Mouse (Mus musculus) CH12.LX (cell line): ENCODE data around the gene Olfr101.

Source experiments
- BHLHE40 ChIP-seq: IDR thresholded peaks from 2 replicates; pipeline ENCODE4 v1.6.1; 2011; ENCODE audit warnings: mild to moderate bottlenecking, low read depth, low read length, improper control_type of control experiment
- CHD2 ChIP-seq: IDR thresholded peaks from 2 replicates; pipeline ENCODE4 v1.6.1; 2011; ENCODE audit warnings: low read length, improper control_type of control experiment
- CTCF ChIP-seq, 2 experiments: IDR thresholded peaks in 1 of 2; conservative IDR thresholded peaks in 1 of 2; 2 replicates each; pipeline ENCODE4 v1.5.1; 2011 to 2012; ENCODE audit warnings: low read depth in 2 of 2, low read length in 2 of 2, improper control_type of control experiment in 1 of 2, inconsistent platforms in 1 of 2, mild to moderate bottlenecking in 1 of 2, moderate library complexity in 1 of 2
- EP300 ChIP-seq: IDR thresholded peaks from 2 replicates; pipeline ENCODE4 v1.6.1; 2011; ENCODE audit warnings: low read length, improper control_type of control experiment
- GABPA ChIP-seq: IDR thresholded peaks from 2 replicates; pipeline ENCODE4 v1.6.1; 2012; ENCODE audit warnings: low read depth, low read length, improper control_type of control experiment, inconsistent platforms; ENCODE audit not compliant: insufficient replicate concordance
- KAT2A ChIP-seq: IDR thresholded peaks from 2 replicates; pipeline ENCODE4 v1.6.1; 2012; ENCODE audit warnings: low read length, improper control_type of control experiment, inconsistent platforms; ENCODE audit not compliant: insufficient replicate concordance
- MAFK ChIP-seq: IDR thresholded peaks from 2 replicates; pipeline ENCODE4 v1.6.1; 2011; ENCODE audit warnings: low read length, improper control_type of control experiment; ENCODE audit not compliant: insufficient replicate concordance
- NELFE ChIP-seq: IDR thresholded peaks from 2 replicates; pipeline ENCODE4 v1.6.1; 2011; ENCODE audit warnings: low read depth, low read length, improper control_type of control experiment
- PAX5 ChIP-seq: IDR thresholded peaks from 2 replicates; pipeline ENCODE4 v1.6.1; 2012; ENCODE audit warnings: low read length, inconsistent platforms, mixed read lengths
- POLR2A ChIP-seq: IDR thresholded peaks from 2 replicates; pipeline ENCODE4 v1.6.1; 2011; ENCODE audit warnings: low read depth, mild to moderate bottlenecking, improper control_type of control experiment, low read length
- TCF12 ChIP-seq: IDR thresholded peaks from 2 replicates; pipeline ENCODE4 v1.6.1; 2014; ENCODE audit warnings: low read depth, mild to moderate bottlenecking, inconsistent platforms, low read length, improper control_type of control experiment
- USF1 ChIP-seq: IDR thresholded peaks from 2 replicates; pipeline ENCODE4 v1.6.1; 2014; ENCODE audit warnings: low read depth, mild to moderate bottlenecking, inconsistent platforms, low read length, improper control_type of control experiment
- USF2 ChIP-seq: conservative IDR thresholded peaks from 2 replicates; pipeline ENCODE4 v1.6.1; 2011; ENCODE audit warnings: low read depth, low read length, improper control_type of control experiment
- ZKSCAN1 ChIP-seq: IDR thresholded peaks from 2 replicates; pipeline ENCODE4 v1.6.1; 2012; ENCODE audit warnings: low read depth, inconsistent platforms, low read length, improper control_type of control experiment, borderline replicate concordance

DNA sequence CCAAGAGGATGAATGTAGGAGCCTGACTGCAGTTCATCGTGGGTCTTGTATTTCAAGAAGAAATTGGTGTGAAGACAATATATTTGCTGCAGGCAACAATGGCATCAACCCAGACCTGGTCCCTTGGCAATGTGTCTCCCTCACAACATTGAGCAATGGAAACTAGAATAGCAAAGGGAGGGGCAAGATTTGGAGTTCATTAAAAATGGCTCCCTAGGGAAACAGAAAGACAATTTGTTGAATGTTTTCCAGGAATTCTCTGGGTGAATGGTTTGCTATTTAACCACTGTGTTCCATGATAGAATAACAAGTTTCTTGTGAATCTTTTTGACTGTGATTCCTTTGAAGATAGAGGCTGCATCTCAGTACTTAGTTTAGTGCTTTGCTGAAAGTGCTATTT lies 40.5 kb downstream of the Olfr101 start, which contains the start of gene Olfr98:
- TF ChIP-seq POLR2A (no peak), USF1 (no peak), CTCF (conservative IDR thresholded peaks at IDR 0.05 in 1 of 2, IDR thresholded peaks at IDR 0.05 in 1 of 2; ENCODE audit: low read depth in 2 of 2, low read length in 2 of 2) (no peak), KAT2A (no peak), MAFK (no peak), USF2 (no peak), CHD2 (no peak), BHLHE40 (no peak), EP300 (no peak), TCF12 (no peak), GABPA (no peak), ZKSCAN1 (no peak), PAX5 (no peak), NELFE (no peak)
